Mouse (Mus musculus): ENCODE data around the gene Pilrb2.

DNA sequence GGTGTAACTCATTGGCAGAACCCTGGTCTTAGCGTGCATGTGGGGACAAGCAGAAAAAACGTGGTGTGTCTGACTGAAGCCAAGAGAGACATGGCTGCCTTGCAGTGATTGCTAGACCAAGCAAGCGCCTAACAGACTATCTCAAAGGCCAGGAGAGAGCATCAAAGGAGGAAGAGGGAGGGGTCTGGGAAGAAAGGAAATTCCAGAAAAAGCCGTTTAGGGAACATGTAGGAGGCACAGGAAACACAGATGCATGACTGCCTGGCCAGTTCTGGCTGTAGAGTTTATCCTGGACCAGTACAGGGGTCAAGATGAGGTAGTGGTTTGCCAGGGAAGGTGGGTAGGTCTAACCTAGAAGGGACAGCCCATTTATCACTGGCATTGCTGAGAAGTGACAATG, 38.1 kb downstream of the Pilrb2 start:
- no peak for TF ChIP-seq UBTF (IDR thresholded peaks at IDR 0.05; ENCODE audit: borderline replicate concordance, insufficient read depth, low read depth, low read length)
- TF ChIP-seq CTCF (IDR thresholded peaks at IDR 0.05 in 2 of 3, conservative IDR thresholded peaks at IDR 0.05 in 1 of 3; ENCODE audit: control insufficient read depth in 1 of 3, insufficient read depth in 1 of 3, low read depth in 2 of 3, low read length in 3 of 3, poor library complexity in 1 of 3, severe bottlenecking in 1 of 3) = no peak
- TF ChIP-seq HCFC1 (IDR thresholded peaks at IDR 0.05; ENCODE audit: low read depth, low read length) = no peak
- no peak for TF ChIP-seq USF2 (IDR thresholded peaks at IDR 0.05; ENCODE audit: borderline replicate concordance in 1 of 2, insufficient read depth in 1 of 2, low read depth in 1 of 2, low read length in 2 of 2)
